Mouse (Mus musculus) thymus, adult 2 months (tissue): ENCODE results near the gene Kpna1.

Experiments
- CTCF ChIP-seq: fragments of 200-500 bp; IDR thresholded peaks from 2 replicates; pipeline ENCODE4 v1.5.1; 2012; ENCODE audit warnings: mild to moderate bottlenecking, control low read depth, low read length, moderate library complexity, borderline replicate concordance; ENCODE audit not compliant: control insufficient read depth, poor library complexity, insufficient read depth; ENCODE audit errors: extremely low read depth
- POLR2A ChIP-seq: fragments of 200-500 bp; IDR thresholded peaks from 2 replicates; pipeline ENCODE4 v1.6.1; 2012; ENCODE audit warnings: mild to moderate bottlenecking, low read length, control low read depth, moderate library complexity; ENCODE audit not compliant: control insufficient read depth, poor library complexity, insufficient read depth; ENCODE audit errors: extremely low read depth

- no peak for TF ChIP-seq POLR2A
- no peak for TF ChIP-seq CTCF
Measured at GRCm38 (mm10) chr16:35992391-35992790, 13.8 kb downstream of the Kpna1 start.
